Mouse (Mus musculus) central nervous system, embryonic 14 days (tissue): ENCODE results near the gene Klrb1c. TPM values are rescaled to one million over a fixed set of nuclear protein-coding genes. Genes with fewer than 3 reads are reported as not detected.

Experiments
- polyA plus RNA-seq: library from polyadenylated mRNA; depleted of rRNA; stranded (reverse); fragments of >200 nt; gene quantifications from 2 replicates; pipeline ENCODE4 v1.2.3, GENCODE M21; 2012; rRNA removed

The Klrb1c gene
- 0.07 and 0.08 TPM in 2 replicates for polyA plus RNA-seq

DNA sequence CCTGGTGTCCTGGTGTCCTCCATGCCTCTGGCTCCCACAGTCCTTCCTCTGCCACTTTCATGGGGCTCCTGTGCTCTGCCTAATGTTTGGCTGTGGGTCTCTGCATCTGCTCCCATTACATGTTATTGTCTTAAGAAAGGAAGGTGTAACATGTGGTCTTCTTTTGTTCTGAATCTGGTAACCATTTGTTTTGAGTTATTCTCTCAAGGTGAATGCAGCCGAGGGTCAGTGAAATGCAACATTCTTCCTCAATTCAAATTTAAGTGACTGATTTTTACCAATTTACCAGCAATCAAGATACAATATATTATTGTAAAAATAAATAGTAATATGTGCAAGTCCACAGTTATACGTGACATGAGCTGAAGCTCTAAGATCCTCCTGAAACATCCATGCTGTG, at the start of gene Klrb1c:
Gene Klrb1c, minus strand, starts transcription at position 101 of the 400 bp plus-strand sequence.

DNA sequence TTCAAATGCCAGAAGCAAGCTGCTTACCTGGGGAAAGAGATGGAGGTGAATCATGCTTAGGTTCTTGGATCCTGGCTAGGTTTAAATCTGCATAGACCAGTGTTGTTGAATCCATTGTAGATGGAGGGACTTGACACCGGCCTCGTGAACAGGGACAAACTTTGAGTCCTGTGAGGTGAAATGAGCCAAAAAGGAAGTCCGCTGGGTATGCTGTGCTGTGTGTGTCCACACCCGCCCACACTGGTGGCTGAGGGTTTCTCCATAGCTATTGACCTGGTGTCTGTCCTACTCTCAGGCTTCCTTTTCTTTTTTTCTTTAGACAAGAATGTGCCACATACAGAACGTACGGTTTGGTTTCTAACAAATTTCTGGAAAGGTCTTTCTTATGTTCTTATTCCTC, 37.1 kb upstream of the Klrb1c start, which contains the start of the genes Gm44511 and Klrb1b:
Gene Gm44511, minus strand, starts transcription at position 184 of the 400 bp plus-strand sequence.
Gene Klrb1b, minus strand, starts transcription at position 200 of the 400 bp plus-strand sequence.

Other genes starting within 250 kb of the Klrb1c start
- gene A2ml1, start 207.6 kb downstream of the Klrb1c start, polyA plus RNA-seq = 0.93 and 1.3 TPM in 2 replicates
- not detected in 2 replicates for gene Klrb1a, start 165.7 kb downstream of the Klrb1c start, polyA plus RNA-seq
- gene Clec2h, start 126.8 kb downstream of the Klrb1c start, polyA plus RNA-seq = not detected in 2 replicates
- gene Klrb1, start 66.2 kb downstream of the Klrb1c start, polyA plus RNA-seq = 0.16 and 0.23 TPM in 2 replicates
- gene Gm44511, start 37.1 kb upstream of the Klrb1c start, polyA plus RNA-seq = not detected in 2 replicates
- gene Klrb1b, start 37.1 kb upstream of the Klrb1c start, polyA plus RNA-seq = 0.06 and 0.11 TPM in 2 replicates
- 0.05 and 0.07 TPM in 2 replicates for gene Clec2i, start 98.4 kb upstream of the Klrb1c start, polyA plus RNA-seq
- gene BC035044, start 101.9 kb upstream of the Klrb1c start, polyA plus RNA-seq = 0.50 and 0.80 TPM in 2 replicates
- gene Clec2g, start 145.2 kb upstream of the Klrb1c start, polyA plus RNA-seq = 0.02 TPM in 1 of 2 replicates, not detected in the other